Mouse (Mus musculus) G1E (cell line): Measurements from ENCODE around the gene Gm9887. TPM values are rescaled to one million over a fixed set of nuclear protein-coding genes. Genes with fewer than 3 reads are reported as not detected.
"Not testable (repeated sequence)": the region's sequence is repeated elsewhere in the genome, so short reads cannot be mapped to it uniquely, and the experiment has no call there.

Experiments
- ATAC-seq: 2 replicates; pipeline ENCODE4 v1.8.0; 2016; ENCODE audit warnings: mild to moderate bottlenecking; ENCODE audit not compliant: insufficient number of reproducible peaks, poor library complexity, low FRiP score, severe bottlenecking; ENCODE audit errors: extremely low read depth
- DNase-seq: peaks from one replicate; pipeline ENCODE4 v3.0.0; 2012; ENCODE audit warnings: low spot score
- H3K27me3 ChIP-seq: 2 replicates; pipeline ENCODE4 v1.6.1; 2012; ENCODE audit warnings: mild to moderate bottlenecking, low read length, inconsistent platforms; ENCODE audit not compliant: insufficient read depth
- H3K36me3 ChIP-seq: replicated peaks from 2 replicates; pipeline ENCODE3; 2012; ENCODE audit warnings: mild to moderate bottlenecking, inconsistent platforms
- H3K4me1 ChIP-seq: 2 replicates; pipeline ENCODE4 v1.6.1; 2012; ENCODE audit warnings: low read depth, low read length, inconsistent platforms, mixed read lengths; ENCODE audit not compliant: insufficient read depth
- H3K4me3 ChIP-seq: 2 replicates; pipeline ENCODE4 v1.5.1; 2012; ENCODE audit warnings: low read depth, mild to moderate bottlenecking, inconsistent platforms, low read length, moderate library complexity, mixed read lengths
- H3K9me3 ChIP-seq: replicated peaks from 2 replicates; pipeline ENCODE4 v1.6.1; 2012; ENCODE audit warnings: inconsistent platforms
- CTCF ChIP-seq: IDR thresholded peaks from 2 replicates; pipeline ENCODE4 v1.5.1; 2012; ENCODE audit warnings: low read depth, low read length, inconsistent platforms, mixed read lengths
- GATA1 ChIP-seq: IDR thresholded peaks from 2 replicates; pipeline ENCODE4 v1.6.1; 2012; ENCODE audit warnings: borderline replicate concordance, low read length, inconsistent platforms, mixed read lengths
- GATA2 ChIP-seq: IDR thresholded peaks from 2 replicates; pipeline ENCODE4 v1.6.1; 2012; ENCODE audit warnings: low read depth, low read length, inconsistent platforms, borderline replicate concordance
- POLR2AphosphoS5 ChIP-seq: IDR thresholded peaks from 2 replicates; pipeline ENCODE4 v1.6.1; 2012; ENCODE audit warnings: low read depth, low read length, inconsistent platforms; ENCODE audit not compliant: insufficient replicate concordance
- TAL1 ChIP-seq: conservative IDR thresholded peaks from 2 replicates; pipeline ENCODE4 v1.6.1; 2012; ENCODE audit warnings: low read depth, low read length, inconsistent platforms, mixed read lengths
- polyA plus RNA-seq: library from polyadenylated mRNA; stranded (reverse); fragments of >175 nt; gene quantifications from 2 replicates; pipeline ENCODE4 v1.2.3, GENCODE M21; 2012
- total RNA-seq, 2 experiments: library from RNA; stranded (forward) in 1 of 2; stranded (reverse) in 1 of 2; fragments of 200-1000 nt in 1 of 2; fragments of >200 nt in 1 of 2; fragmentation: Nextera tagmentation in 1 of 2; gene quantifications; 2 replicates each; pipeline ENCODE4 v1.2.3; 2014 to 2017

The Gm9887 gene
- total and polyA plus RNA-seq, 3 experiments, result 0.79 to 0.87 TPM; not detected in 1

GRCm38 (mm10) chr12:69378558-69379454 is 6.5 kb upstream of the Gm9887 start:
- ATAC-seq (no peak), DNase-seq (no peak)
- H3K36me3 ChIP-seq, result peaks cover 53% of the 10 kb centered on the region
- TF ChIP-seq GATA2, result no peak
- TF ChIP-seq CTCF, result no peak
- no peak for TF ChIP-seq POLR2AphosphoS5
- no peak for TF ChIP-seq TAL1
- no peak for TF ChIP-seq GATA1
- no peaks in the 10 kb centered on the region for H3K9me3 ChIP-seq
- H3K4me1 ChIP-seq, result peaks cover 36% of the 10 kb centered on the region
- H3K27me3 ChIP-seq, result no peaks in the 10 kb centered on the region
- H3K4me3 ChIP-seq, result no peak overlapping the region

- not testable (repeated sequence) for ATAC-seq, H3K4me3 ChIP-seq, H3K27me3 ChIP-seq, DNase-seq, H3K9me3 ChIP-seq
- H3K4me1 ChIP-seq, result peaks cover 28% of the 10 kb centered on the region
- H3K36me3 ChIP-seq, result peaks cover 65% of the 10 kb centered on the region
These were observed 5.4 kb upstream of the Gm9887 start for GRCm38 (mm10) chr12:69377636-69378035.

- H3K36me3 ChIP-seq, result peaks cover 65% of the 10 kb centered on the region
- DNase-seq, result no peak
- no peak overlapping the region for H3K4me3 ChIP-seq
- no peaks in the 10 kb centered on the region for H3K9me3 ChIP-seq
- H3K4me1 ChIP-seq, result peaks cover 25% of the 10 kb centered on the region
- no peak for TF ChIP-seq TAL1
- no peak for TF ChIP-seq GATA2
- no peak for TF ChIP-seq POLR2AphosphoS5
- TF ChIP-seq GATA1, result no peak
- TF ChIP-seq CTCF, result no peak
- no peaks in the 10 kb centered on the region for H3K27me3 ChIP-seq
- ATAC-seq, result no peak
These were observed 4.9 kb upstream of the Gm9887 start for GRCm38 (mm10) chr12:69377188-69377587.

- Histone ChIP-seq H3K9me3 (no peaks in the 10 kb centered on the region), H3K27me3 (no peaks in the 10 kb centered on the region), H3K4me1 (peaks cover 28% of the 10 kb centered on the region), H3K4me3 (peak overlapping the region; percentile 20; the same call in 1 of the 2 replicates), H3K36me3 (peaks cover 58% of the 10 kb centered on the region)
- DNase-seq (no peak), ATAC-seq (no peak)
- no peak for TF ChIP-seq GATA2
- TF ChIP-seq GATA1, result no peak
- no peak for TF ChIP-seq TAL1
- no peak for TF ChIP-seq POLR2AphosphoS5
- no peak for TF ChIP-seq CTCF
These were observed 3.9 kb upstream of the Gm9887 start for GRCm38 (mm10) chr12:69376132-69376531.

- Histone ChIP-seq H3K9me3 (no peaks in the 10 kb centered on the region), H3K4me3 (peak overlapping the region; percentile 95), H3K27me3 (no peaks in the 10 kb centered on the region), H3K36me3 (peaks cover 44% of the 10 kb centered on the region), H3K4me1 (peaks cover 35% of the 10 kb centered on the region)
- ATAC-seq (no peak), DNase-seq (no peak)
- TF ChIP-seq GATA1 (no peak), CTCF (no peak), GATA2 (no peak), POLR2AphosphoS5 (no peak), TAL1 (no peak)
These were observed 1.9 kb upstream of the Gm9887 start for GRCm38 (mm10) chr12:69373850-69374766.

GRCm38 (mm10) chr12:69372731-69373331 is 573 bp upstream of the Gm9887 start:
- peaks cover 31% of the 10 kb centered on the region for H3K36me3 ChIP-seq
- ATAC-seq, result no peak
- no peaks in the 10 kb centered on the region for H3K9me3 ChIP-seq
- H3K4me3 ChIP-seq, result peak overlapping the region; percentile 95
- DNase-seq, result peak; percentile 41
- no peaks in the 10 kb centered on the region for H3K27me3 ChIP-seq
- peaks cover 26% of the 10 kb centered on the region for H3K4me1 ChIP-seq
- TF ChIP-seq CTCF (no peak), GATA1 (no peak), POLR2AphosphoS5 (no peak), GATA2 (no peak), TAL1 (no peak)
